ENCODE assay signal across 8 mouse cellular contexts in genomic region chr2:130642684-130643369, GRCm38 (mm10). TPM values are rescaled to one million over a fixed set of nuclear protein-coding genes. Genes with fewer than 3 reads are reported as not detected.
DNase-seq lines count a peak whose midpoint lies in the region; ATAC-seq and TF ChIP-seq lines count a peak whose summit lies in the region.

Gene Lzts3, minus strand, starts transcription at chr2:130642803.

- peak within 1 kb of the TSS; percentile 78 for H3K4me2 ChIP-seq in kidney, embryonic 14.5 days (replicated peaks; ENCODE audit: low read depth, low read length)
- peak within 1 kb of the TSS; percentile 97 for H3K4me2 ChIP-seq in limb, embryonic 14.5 days (replicated peaks; ENCODE audit: low read depth, low read length, severe bottlenecking)
- H3K4me2 ChIP-seq in midbrain, embryonic 16.5 days (ENCODE audit: low read length): peak within 1 kb of the TSS; percentile 79

- H3K4me1 ChIP-seq in embryonic fibroblast, embryonic 13.5 days (ENCODE audit: control insufficient read depth, insufficient read depth, low read length): peaks cover 2% of the 10 kb centered on the region; the same call in 1 of the 2 replicates
- peaks cover 3% of the 10 kb centered on the region; the same call in 1 of the 2 replicates for H3K4me1 ChIP-seq in kidney, embryonic 14.5 days (ENCODE audit: control insufficient read depth, insufficient read depth, low read length)
- H3K4me1 ChIP-seq in limb, embryonic 14.5 days (ENCODE audit: control insufficient read depth, insufficient read depth, low read length): peaks cover 11% of the 10 kb centered on the region; the same call in 1 of the 2 replicates
- peaks cover 12% of the 10 kb centered on the region; the same call in 1 of the 2 replicates for H3K4me1 ChIP-seq in midbrain, embryonic 16.5 days (ENCODE audit: control insufficient read depth, insufficient read depth, low read length)

- 3% methylated on average over 35 of the region's 40 CpGs for WGBS in kidney, embryonic 14.5 days
- WGBS in limb, embryonic 14.5 days: 3% methylated on average over 34 of the region's 40 CpGs
- 3% methylated on average over 34 of the region's 40 CpGs for WGBS in midbrain, embryonic 16.5 days

- peak within 1 kb of the TSS; percentile 78 for H3K9ac ChIP-seq in kidney, embryonic 14.5 days (ENCODE audit: low read depth, low read length)
- H3K9ac ChIP-seq in limb, embryonic 14.5 days (ENCODE audit: low read depth, low read length, severe bottlenecking): peak within 1 kb of the TSS; percentile 68
- H3K9ac ChIP-seq in midbrain, embryonic 16.5 days (ENCODE audit: low read depth, low read length): peak within 1 kb of the TSS; percentile 87

- peak; percentile 96 for ATAC-seq in kidney, embryonic 14.5 days (ENCODE audit: low FRiP score, low TSS enrichment)
- peak; percentile 96 for ATAC-seq in limb, embryonic 14.5 days (ENCODE audit: low FRiP score, low read depth)
- ATAC-seq in midbrain, embryonic 16.5 days: peak; percentile 95

- H3K4me3 ChIP-seq in embryonic fibroblast, embryonic 13.5 days (ENCODE audit: insufficient read depth, low read length): peak within 1 kb of the TSS; percentile 71
- peak within 1 kb of the TSS; percentile 71 for H3K4me3 ChIP-seq in kidney, embryonic 14.5 days (ENCODE audit: low read length)
- H3K4me3 ChIP-seq in limb, embryonic 14.5 days (replicated peaks; ENCODE audit: low read length): peak within 1 kb of the TSS; percentile 71
- peak within 1 kb of the TSS; percentile 82 for H3K4me3 ChIP-seq in midbrain, embryonic 16.5 days (ENCODE audit: low read depth, low read length)

- no peaks in the 10 kb centered on the region for H3K9me3 ChIP-seq in kidney, embryonic 14.5 days (ENCODE audit: control insufficient read depth, low read length)
- H3K9me3 ChIP-seq in limb, embryonic 14.5 days (ENCODE audit: control insufficient read depth, low read length): no peaks in the 10 kb centered on the region
- H3K9me3 ChIP-seq in midbrain, embryonic 16.5 days (replicated peaks; ENCODE audit: control insufficient read depth, low read length, poor library complexity, severe bottlenecking): no peaks in the 10 kb centered on the region

- no peak for TF ChIP-seq CTCF in embryonic fibroblast, embryonic 13.5 days (IDR thresholded peaks at IDR 0.05; ENCODE audit: borderline replicate concordance, insufficient read depth, low read length)

- no peaks in the 10 kb centered on the region for H3K36me3 ChIP-seq in kidney, embryonic 14.5 days (ENCODE audit: control insufficient read depth, insufficient read depth, low read length)
- H3K36me3 ChIP-seq in limb, embryonic 14.5 days (ENCODE audit: control insufficient read depth, insufficient read depth, low read length): no peaks in the 10 kb centered on the region
- H3K36me3 ChIP-seq in midbrain, embryonic 16.5 days (ENCODE audit: control insufficient read depth, insufficient read depth, low read length): no peaks in the 10 kb centered on the region

- H3K27ac ChIP-seq in embryonic fibroblast, embryonic 13.5 days (ENCODE audit: insufficient read depth, low read length): no peak within 1 kb of the TSS
- no peak within 1 kb of the TSS for H3K27ac ChIP-seq in kidney, embryonic 14.5 days (ENCODE audit: low read depth, low read length)
- H3K27ac ChIP-seq in limb, embryonic 14.5 days (replicated peaks; ENCODE audit: low read depth, low read length): 0 out of 2 replicates have a peak within 1 kb of the TSS, but pooled peaks have one; percentile 38
- peak within 1 kb of the TSS; percentile 75 for H3K27ac ChIP-seq in midbrain, embryonic 16.5 days (ENCODE audit: low read length)

- peaks cover under 1% of the 10 kb centered on the region; the same call in 1 of the 2 replicates for H3K27me3 ChIP-seq in kidney, embryonic 14.5 days (ENCODE audit: control insufficient read depth, insufficient read depth, low read length)
- no peaks in the 10 kb centered on the region for H3K27me3 ChIP-seq in limb, embryonic 14.5 days (ENCODE audit: control insufficient read depth, insufficient read depth, low read length)
- H3K27me3 ChIP-seq in midbrain, embryonic 16.5 days (ENCODE audit: control insufficient read depth, insufficient read depth, low read depth, low read length): peaks cover 6% of the 10 kb centered on the region

- peak; percentile 93 for DNase-seq in A20 (ENCODE audit: low read depth, low spot score)
- peak; percentile 95 for DNase-seq in brain, adult 2 months (ENCODE audit: low read depth, low spot score)
- DNase-seq in heart, adult 9 months (ENCODE audit: low spot score in 2 of 2): peak; percentile 90 to 91
- peak; percentile 88 for DNase-seq in limb, embryonic 14.5 days (ENCODE audit: low spot score)
- peak; percentile 89 to 95 for DNase-seq in spleen, postnatal 10 days (ENCODE audit: low spot score in 2 of 2)

- peak; percentile 53 for TF ChIP-seq POLR2A in embryonic fibroblast, embryonic 13.5 days (IDR thresholded peaks at IDR 0.05; ENCODE audit: low read depth, low read length)
- TF ChIP-seq POLR2A in limb, embryonic 14.5 days (IDR thresholded peaks at IDR 0.05; ENCODE audit: borderline replicate concordance, extremely low read depth, insufficient read depth, insufficient read length): no peak

RNA-seq across cellular contexts. Expression of gene Lzts3, which starts in this region (rescaled TPM):
- 4.5 and 5.1 TPM in 2 replicates for polyA plus RNA-seq in embryonic fibroblast, embryonic 13.5 days (2011; ENCODE audit: insufficient read length, low read depth, missing spikeins)
- polyA plus RNA-seq in kidney, embryonic 14.5 days (2014; fragmentation: Nextera tagmentation; extraction: Ambion mirVana): 3.7 and 4.7 TPM in 2 replicates
- polyA plus RNA-seq in limb, embryonic 14.5 days (2012; rRNA removed): 14.6 and 16.2 TPM in 2 replicates
- 1.1 and 1.4 TPM in 2 replicates for polyA plus RNA-seq in limb, embryonic 14.5 days (2014; fragmentation: Nextera tagmentation; extraction: Ambion mirVana)
- polyA plus RNA-seq in midbrain, embryonic 16.5 days (2015; fragmentation: Nextera tagmentation; extraction: Ambion mirVana): 17.7 and 20.7 TPM in 2 replicates

Comparison
In these comparisons a context has a peak if more than half of its experiments do, and no peak if none do; other contexts are left out.
1. H3K27ac ChIP-seq: peak in limb, embryonic 14.5 days (single experiment) and midbrain, embryonic 16.5 days (single experiment); none in embryonic fibroblast, embryonic 13.5 days (single experiment) and kidney, embryonic 14.5 days (single experiment).
2. Peak in every context shown above with its lines, with median percentiles within 50 percentile points of each other: DNase-seq, H3K4me3 ChIP-seq, ATAC-seq, H3K4me2 ChIP-seq and H3K9ac ChIP-seq.